ENCODE assay signal across 24 mouse cellular contexts in genomic region chr2:130706602-130707001, GRCm38 (mm10). TPM values are rescaled to one million over a fixed set of nuclear protein-coding genes. Genes with fewer than 3 reads are reported as not detected.
DNase-seq lines count a peak whose midpoint lies in the region; ATAC-seq and TF ChIP-seq lines count a peak whose summit lies in the region.
"Had no signal": no experiment of that assay in that cellular context is flagged by ENCODE, and none has a peak within 500 bp of the region (broad histone marks: within the 10 kb centered on the region; RNA-seq: fewer than 3 reads in every experiment).

No protein-coding gene starts in this region.

- H3K4me2 ChIP-seq in limb, embryonic 15.5 days: no peak overlapping the region
- no peak overlapping the region for H3K4me2 ChIP-seq in liver, embryonic 15.5 days
- H3K4me2 ChIP-seq: forebrain, embryonic 13.5 days; hindbrain, embryonic 13.5 days had no signal

- TF ChIP-seq CTCF in left cerebral cortex, adult 2 months (IDR thresholded peaks at IDR 0.05): no peak

- 65% methylated on average over 4 of the region's 4 CpGs for WGBS in limb, embryonic 10.5 days
- 64% methylated on average over 4 of the region's 4 CpGs for WGBS in limb, embryonic 15.5 days
- 59% methylated on average over 4 of the region's 4 CpGs for WGBS in liver, embryonic 15.5 days (ENCODE audit: insufficient replicate concordance)

- no peak for DNase-seq in limb, embryonic 10.5 days (ENCODE audit: low spot score)
- no peak for DNase-seq in left cerebral cortex, adult 2 months (ENCODE audit: extremely low spot score in 1 of 2, low spot score in 2 of 2)
- DNase-seq in right cerebral cortex, postnatal 25 days: no peak
- DNase-seq: adrenal gland, postnatal 10 days; adrenal gland, postnatal 36 days; cerebellum, adult 18-20 months; cerebellum, adult 9-10 months; cerebellum, postnatal 14 days; gastrocnemius, postnatal 10 days; gastrocnemius, postnatal 36 days; heart, adult 2 months; heart, postnatal 36 days had no signal

- H3K27ac ChIP-seq in limb, embryonic 10.5 days: 0 out of 2 replicates have a peak overlapping the region, but pooled peaks have one; percentile 1
- 0 out of 2 replicates have a peak overlapping the region, but pooled peaks have one; percentile 33 for H3K27ac ChIP-seq in limb, embryonic 15.5 days
- H3K27ac ChIP-seq in liver, embryonic 15.5 days (replicated peaks): peak overlapping the region; percentile 61; the same call in 1 of the 2 replicates
- H3K27ac ChIP-seq in left cerebral cortex, adult 2 months: no peak overlapping the region
- H3K27ac ChIP-seq: forebrain, embryonic 10.5 days; forebrain, embryonic 13.5 days; heart, adult 2 months; heart, embryonic 10.5 days; hindbrain, embryonic 10.5 days; hindbrain, embryonic 13.5 days had no signal

- peaks cover 12% of the 10 kb centered on the region for H3K4me1 ChIP-seq in limb, embryonic 10.5 days
- H3K4me1 ChIP-seq in limb, embryonic 15.5 days: peaks cover 12% of the 10 kb centered on the region
- 0 out of 2 replicates have a peak, but pooled peaks cover 9% of the 10 kb centered on the region for H3K4me1 ChIP-seq in liver, embryonic 15.5 days (replicated peaks)
- H3K4me1 ChIP-seq: forebrain, embryonic 13.5 days had no signal

- no peak overlapping the region for H3K4me3 ChIP-seq in limb, embryonic 10.5 days
- no peak overlapping the region for H3K4me3 ChIP-seq in limb, embryonic 15.5 days
- no peak overlapping the region for H3K4me3 ChIP-seq in liver, embryonic 15.5 days (replicated peaks)
- no peak overlapping the region for H3K4me3 ChIP-seq in left cerebral cortex, adult 2 months
- H3K4me3 ChIP-seq: forebrain, embryonic 10.5 days; forebrain, embryonic 13.5 days; heart, adult 2 months; heart, embryonic 10.5 days; hindbrain, embryonic 10.5 days; hindbrain, embryonic 13.5 days had no signal

- H3K27me3 ChIP-seq in limb, embryonic 10.5 days (ENCODE audit: low read depth, poor library complexity, severe bottlenecking): no peaks in the 10 kb centered on the region
- no peaks in the 10 kb centered on the region for H3K27me3 ChIP-seq in limb, embryonic 15.5 days
- no peaks in the 10 kb centered on the region for H3K27me3 ChIP-seq in liver, embryonic 15.5 days
- H3K27me3 ChIP-seq: forebrain, embryonic 13.5 days; hindbrain, embryonic 13.5 days had no signal

- intact Hi-C loops in left cerebral cortex, adult 2 months (cut with DNase I): no loop called here

- H3K9ac ChIP-seq in limb, embryonic 15.5 days: no peak overlapping the region
- H3K9ac ChIP-seq in liver, embryonic 15.5 days: no peak overlapping the region
- H3K9ac ChIP-seq: forebrain, embryonic 13.5 days; hindbrain, embryonic 13.5 days had no signal

- peaks cover 10% of the 10 kb centered on the region; the same call in 1 of the 2 replicates for H3K36me3 ChIP-seq in limb, embryonic 10.5 days
- peaks cover 27% of the 10 kb centered on the region for H3K36me3 ChIP-seq in limb, embryonic 15.5 days
- H3K36me3 ChIP-seq in liver, embryonic 15.5 days (replicated peaks): peaks cover 5% of the 10 kb centered on the region

- H3K9me3 ChIP-seq in limb, embryonic 10.5 days (replicated peaks): no peaks in the 10 kb centered on the region
- no peaks in the 10 kb centered on the region for H3K9me3 ChIP-seq in limb, embryonic 15.5 days
- no peaks in the 10 kb centered on the region for H3K9me3 ChIP-seq in liver, embryonic 15.5 days (replicated peaks)
- H3K9me3 ChIP-seq: forebrain, embryonic 10.5 days; forebrain, embryonic 13.5 days; heart, embryonic 10.5 days; hindbrain, embryonic 10.5 days; hindbrain, embryonic 13.5 days had no signal

- no peak for ATAC-seq in limb, embryonic 15.5 days (ENCODE audit: insufficient number of reproducible peaks, low FRiP score, low TSS enrichment, low read depth)
- ATAC-seq in liver, embryonic 15.5 days (ENCODE audit: insufficient read depth): no peak
- no peak for ATAC-seq in inflammation-experienced regulatory T-cells, adult 6 months
- ATAC-seq: CD4-positive, CD25-positive, alpha-beta regulatory T cell, adult 4 months; forebrain, embryonic 13.5 days; forebrain, embryonic 16.5 days; hindbrain, embryonic 16.5 days had no signal

RNA-seq across cellular contexts. Expression of gene Slc4a11, which starts 9.3 kb away (rescaled TPM):
- 0.10 and 0.60 TPM in 2 replicates for polyA plus RNA-seq in limb, embryonic 10.5 days (2016; fragmentation: Nextera tagmentation; extraction: Ambion mirVana)
- polyA plus RNA-seq in limb, embryonic 15.5 days (2015; fragmentation: Nextera tagmentation; extraction: Ambion mirVana): 2.6 and 2.9 TPM in 2 replicates
- polyA plus RNA-seq in liver, embryonic 15.5 days (2015; fragmentation: Nextera tagmentation; extraction: Ambion mirVana): 0.08 and 0.14 TPM in 2 replicates
- total RNA-seq in left cerebral cortex, adult 2 months (2021): 1 to 10 TPM; 2.3 to 2.5 TPM
- under 1 TPM in 1 of 3 experiments, not detected in 2; 0.29 TPM for polyA plus RNA-seq in inflammation-experienced regulatory T-cells, adult 6 months (2017; shearing (Covaris generic))
- total RNA-seq: gastrocnemius, adult 18-20 months had no signal

RNA-seq across cellular contexts. Expression of gene Itpa, which starts 39.2 kb away (rescaled TPM):
- polyA plus RNA-seq in limb, embryonic 10.5 days (2016; fragmentation: Nextera tagmentation; extraction: Ambion mirVana): 150 and 154 TPM in 2 replicates
- 90.9 and 99.1 TPM in 2 replicates for polyA plus RNA-seq in limb, embryonic 15.5 days (2015; fragmentation: Nextera tagmentation; extraction: Ambion mirVana)
- 41.0 and 44.8 TPM in 2 replicates for polyA plus RNA-seq in liver, embryonic 15.5 days (2015; fragmentation: Nextera tagmentation; extraction: Ambion mirVana)
- total RNA-seq in left cerebral cortex, adult 2 months (2021): 10 to 100 TPM; 35.7 to 39.7 TPM
- polyA plus RNA-seq in inflammation-experienced regulatory T-cells, adult 6 months (2017; shearing (Covaris generic)): 10 to 100 TPM; 37.0 to 51.3 (median 51.2) TPM

RNA-seq across cellular contexts. Expression of gene Ddrgk1, which starts 42.1 kb away (rescaled TPM):
- polyA plus RNA-seq in limb, embryonic 10.5 days (2016; fragmentation: Nextera tagmentation; extraction: Ambion mirVana): 43.8 and 44.8 TPM in 2 replicates
- polyA plus RNA-seq in limb, embryonic 15.5 days (2015; fragmentation: Nextera tagmentation; extraction: Ambion mirVana): 69.6 and 71.7 TPM in 2 replicates
- polyA plus RNA-seq in liver, embryonic 15.5 days (2015; fragmentation: Nextera tagmentation; extraction: Ambion mirVana): 40.6 and 43.8 TPM in 2 replicates
- total RNA-seq in left cerebral cortex, adult 2 months (2021): 100 to 1,000 TPM in 1 of 2 experiments, 10 to 100 TPM in 1; 96.3 to 106 TPM
- 100 to 1,000 TPM in 2 of 3 experiments, 10 to 100 TPM in 1; 95.3 to 135 (median 134) TPM for polyA plus RNA-seq in inflammation-experienced regulatory T-cells, adult 6 months (2017; shearing (Covaris generic))
